Mouse (Mus musculus): ENCODE results near the gene Hist1h3g. TPM values are rescaled to one million over a fixed set of nuclear protein-coding genes. Genes with fewer than 3 reads are reported as not detected.
"Not testable (repeated sequence)": the region's sequence is repeated elsewhere in the genome, so short reads cannot be mapped to it uniquely, and the experiment has no call there.

The Hist1h3g gene
- polyA plus RNA-seq, 1 experiment, result 16.4 TPM

DNA sequence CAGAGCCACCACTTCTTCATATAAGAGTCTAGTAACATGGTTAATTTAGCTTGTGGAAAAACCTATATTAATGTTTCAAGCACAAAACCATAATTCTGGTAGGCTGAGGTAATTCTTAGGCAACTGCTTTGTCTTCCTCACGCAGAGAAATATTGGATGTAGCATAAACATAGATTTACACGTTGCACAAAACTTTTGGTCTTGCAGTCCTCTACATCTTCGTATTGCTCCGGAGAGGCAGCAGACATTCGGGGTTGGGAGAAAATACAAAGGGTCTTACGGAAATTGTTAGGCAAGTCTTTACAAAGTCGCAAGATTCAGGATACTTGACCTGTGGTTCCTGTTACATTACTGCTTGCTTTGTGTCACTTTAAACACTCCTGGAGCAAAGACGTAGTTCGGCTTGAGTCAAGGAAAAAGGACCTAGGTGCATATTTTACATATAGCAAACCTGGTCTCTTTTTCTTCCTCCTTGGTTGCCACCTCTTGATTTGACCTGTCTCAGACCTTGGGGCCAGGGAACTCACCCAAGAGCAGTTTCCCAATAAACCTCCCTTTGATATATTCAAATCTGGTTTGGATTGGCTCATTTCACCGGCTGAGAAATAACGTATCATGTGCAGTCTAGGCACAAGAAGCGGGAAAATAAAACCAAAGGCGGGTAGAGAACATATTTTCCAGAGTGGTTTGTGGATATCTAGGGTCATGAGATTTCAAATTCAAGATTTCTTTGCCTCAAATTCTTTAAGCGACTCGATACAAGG is 672 bp upstream of the Hist1h3g start:
- Histone ChIP-seq H3K36me3 (replicated peaks; ENCODE audit: low read length) (no peaks in the 10 kb centered on the region), H3K27me3 (replicated peaks) (no peaks in the 10 kb centered on the region), H3K4me1 (peaks cover 61% of the 10 kb centered on the region), H3K9me3 (no peaks in the 10 kb centered on the region), H3K4me3 (replicated peaks) (peak overlapping the region; percentile 95)
- TF ChIP-seq FLI1 (IDR thresholded peaks at IDR 0.05; ENCODE audit: low read length) (no peak), GATA1 (IDR thresholded peaks at IDR 0.05; ENCODE audit: borderline replicate concordance, low read length) (no peak)

DNA sequence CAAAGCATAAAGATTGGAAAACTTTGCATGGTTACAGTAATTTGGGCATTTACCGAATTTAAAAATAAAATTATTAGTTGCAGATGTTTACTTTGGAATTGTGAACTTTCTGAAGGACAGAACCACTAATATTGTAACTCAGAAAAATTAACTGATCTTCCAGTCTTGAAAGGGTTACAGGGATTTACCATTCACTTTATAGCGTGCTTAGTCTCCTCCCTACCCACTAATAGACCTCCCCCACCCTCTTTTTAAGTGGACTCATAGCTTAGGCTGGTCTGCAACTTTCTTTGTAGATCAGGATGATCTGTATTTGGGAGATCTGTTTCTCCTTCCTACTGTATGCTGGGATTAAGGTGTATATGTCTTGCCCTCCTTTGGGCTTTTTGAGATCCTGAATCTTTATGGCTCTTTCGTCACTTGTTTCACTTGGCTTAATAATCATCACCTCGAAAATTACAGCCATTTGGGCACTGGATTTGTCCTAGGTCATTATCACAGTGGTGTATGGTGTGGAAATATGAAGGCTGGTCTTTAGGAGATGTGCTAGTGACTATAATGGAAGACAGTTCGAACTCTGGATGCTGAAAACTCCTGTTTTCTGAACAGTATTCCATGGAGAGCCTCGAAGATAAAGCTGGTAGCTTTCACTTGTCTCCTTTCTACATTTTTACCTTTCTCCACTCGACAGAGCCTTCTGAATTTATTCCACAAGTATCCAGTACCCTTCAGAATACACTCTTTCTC is 1.0 kb downstream of the Hist1h3g start:
- no peaks in the 10 kb centered on the region for H3K27me3 ChIP-seq (replicated peaks)
- peak overlapping the region; percentile 87 for H3K4me3 ChIP-seq (replicated peaks)
- TF ChIP-seq GATA1 (IDR thresholded peaks at IDR 0.05; ENCODE audit: borderline replicate concordance, low read length) (no peak), FLI1 (IDR thresholded peaks at IDR 0.05; ENCODE audit: low read length) (no peak)
- H3K9me3 ChIP-seq, result no peaks in the 10 kb centered on the region
- H3K36me3 ChIP-seq (replicated peaks; ENCODE audit: low read length), result no peaks in the 10 kb centered on the region
- H3K4me1 ChIP-seq, result peaks cover 65% of the 10 kb centered on the region

DNA sequence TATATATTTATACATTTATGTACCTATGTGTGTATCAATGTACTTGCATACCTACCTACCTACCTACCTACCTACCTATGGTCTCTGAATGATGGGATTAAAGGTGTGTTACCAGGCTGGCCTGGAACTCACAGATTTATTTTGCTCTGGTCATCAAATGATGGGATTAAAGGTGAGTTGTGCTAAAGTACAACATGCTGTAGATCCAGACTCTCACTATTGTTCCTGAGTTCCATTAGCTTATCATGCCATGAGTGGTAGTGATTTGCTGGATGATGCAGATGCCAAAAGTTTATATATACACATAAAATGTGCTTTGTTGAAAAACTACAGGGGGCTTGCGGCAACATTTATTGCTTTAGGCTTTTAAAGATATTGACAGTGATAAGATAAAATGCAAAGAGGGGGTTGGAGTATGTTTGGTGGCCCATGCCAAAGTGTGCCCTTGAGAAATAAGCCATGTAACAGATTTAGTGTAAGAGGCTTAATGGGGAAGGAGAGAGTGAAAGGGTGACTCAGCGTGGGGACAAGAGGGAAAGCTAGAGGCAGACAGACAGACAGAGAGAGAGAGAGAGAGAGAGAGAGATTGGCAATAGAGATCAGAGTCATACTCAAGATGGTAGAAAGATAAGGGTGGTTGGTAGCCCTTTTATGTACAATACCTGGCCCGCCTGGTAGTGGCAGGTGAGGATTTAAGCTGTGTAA is 1.9 kb downstream of the Hist1h3g start:
- Histone ChIP-seq H3K4me3 (replicated peaks) (peak overlapping the region; percentile 18), H3K9me3 (no peaks in the 10 kb centered on the region), H3K36me3 (replicated peaks; ENCODE audit: low read length) (no peaks in the 10 kb centered on the region), H3K27me3 (replicated peaks) (no peaks in the 10 kb centered on the region), H3K4me1 (peaks cover 64% of the 10 kb centered on the region)
- no peak for TF ChIP-seq GATA1 (IDR thresholded peaks at IDR 0.05; ENCODE audit: borderline replicate concordance, low read length)

DNA sequence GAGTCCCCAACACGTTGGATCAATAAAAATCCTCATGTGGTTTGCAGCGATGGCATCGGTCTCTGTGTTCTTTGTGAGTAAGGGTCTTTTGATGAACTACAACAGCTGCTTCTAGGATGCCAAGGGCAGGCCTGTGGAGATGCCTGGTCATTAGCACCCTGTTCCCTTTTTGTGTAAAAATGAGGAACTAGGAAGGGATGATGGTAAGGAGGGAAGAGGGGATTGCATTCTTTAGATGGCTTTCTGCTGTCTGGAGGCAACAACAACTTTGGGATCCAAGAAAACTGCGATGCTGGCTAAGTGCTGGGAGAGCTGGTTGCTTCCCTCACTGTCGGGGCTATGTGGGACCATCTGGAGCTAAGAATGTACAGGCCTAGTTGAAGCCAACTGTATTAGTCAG is 3.0 kb downstream of the Hist1h3g start:
- no peak for TF ChIP-seq FLI1 (IDR thresholded peaks at IDR 0.05; ENCODE audit: low read length)
- TF ChIP-seq GATA1 (IDR thresholded peaks at IDR 0.05; ENCODE audit: borderline replicate concordance, low read length), result no peak
- peaks cover 53% of the 10 kb centered on the region for H3K4me1 ChIP-seq

DNA sequence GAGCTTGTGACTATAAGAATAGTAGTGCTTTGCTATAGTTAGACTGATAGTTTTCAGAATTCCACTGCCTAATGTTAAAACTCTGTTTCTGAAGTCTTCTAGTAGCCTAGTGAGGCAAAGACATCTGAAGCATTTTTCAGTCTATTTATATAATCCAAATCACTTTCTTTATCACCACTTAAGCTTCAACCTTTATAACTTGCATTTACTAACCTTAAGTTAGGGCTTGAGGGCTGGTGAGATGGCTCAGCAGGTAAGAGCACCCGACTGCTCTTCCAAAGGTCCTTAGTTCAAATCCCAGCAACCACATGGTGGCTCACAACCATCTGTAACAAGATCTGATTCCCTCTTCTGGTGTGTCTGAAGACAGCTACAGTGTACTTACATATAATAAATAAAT is 4.6 kb downstream of the Hist1h3g start:
- not testable (repeated sequence) for H3K4me3 ChIP-seq (replicated peaks); H3K27me3 ChIP-seq (replicated peaks); H3K9me3 ChIP-seq; H3K36me3 ChIP-seq (replicated peaks; ENCODE audit: low read length)
- H3K4me1 ChIP-seq, result peaks cover 44% of the 10 kb centered on the region

More for the DNA sequence above, 3.0 kb downstream of the Hist1h3g start:
- H3K9me3 ChIP-seq, result no peaks in the 10 kb centered on the region
- H3K4me3 ChIP-seq (replicated peaks), result no peak overlapping the region
- H3K27me3 ChIP-seq (replicated peaks), result no peaks in the 10 kb centered on the region
- no peaks in the 10 kb centered on the region for H3K36me3 ChIP-seq (replicated peaks; ENCODE audit: low read length)

DNA sequence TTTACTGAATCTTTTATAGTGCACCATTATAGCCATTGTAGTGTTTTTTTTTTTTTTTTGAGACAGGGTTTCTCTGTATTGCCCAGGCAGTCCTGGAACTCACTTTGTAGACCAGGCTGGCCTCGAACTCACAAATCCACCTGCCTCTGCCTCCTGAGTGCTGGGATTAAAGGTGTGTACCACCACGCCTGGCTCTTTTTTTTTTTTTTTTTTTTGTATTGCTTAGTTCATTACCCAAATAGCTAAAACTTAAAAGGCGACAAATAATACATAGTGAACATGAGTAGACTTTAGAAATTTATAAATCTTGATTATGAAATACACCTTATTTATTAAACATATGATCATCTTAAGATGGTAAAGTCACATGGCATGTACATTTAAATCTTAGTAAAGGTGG is 6.3 kb downstream of the Hist1h3g start:
- TF ChIP-seq FLI1 (IDR thresholded peaks at IDR 0.05; ENCODE audit: low read length), result no peak
- TF ChIP-seq GATA1 (IDR thresholded peaks at IDR 0.05; ENCODE audit: borderline replicate concordance, low read length), result no peak
- no peaks in the 10 kb centered on the region for H3K9me3 ChIP-seq
- H3K4me1 ChIP-seq, result peaks cover 38% of the 10 kb centered on the region
- no peaks in the 10 kb centered on the region for H3K27me3 ChIP-seq (replicated peaks)
- H3K36me3 ChIP-seq (replicated peaks; ENCODE audit: low read length), result no peaks in the 10 kb centered on the region
- no peak overlapping the region for H3K4me3 ChIP-seq (replicated peaks)

DNA sequence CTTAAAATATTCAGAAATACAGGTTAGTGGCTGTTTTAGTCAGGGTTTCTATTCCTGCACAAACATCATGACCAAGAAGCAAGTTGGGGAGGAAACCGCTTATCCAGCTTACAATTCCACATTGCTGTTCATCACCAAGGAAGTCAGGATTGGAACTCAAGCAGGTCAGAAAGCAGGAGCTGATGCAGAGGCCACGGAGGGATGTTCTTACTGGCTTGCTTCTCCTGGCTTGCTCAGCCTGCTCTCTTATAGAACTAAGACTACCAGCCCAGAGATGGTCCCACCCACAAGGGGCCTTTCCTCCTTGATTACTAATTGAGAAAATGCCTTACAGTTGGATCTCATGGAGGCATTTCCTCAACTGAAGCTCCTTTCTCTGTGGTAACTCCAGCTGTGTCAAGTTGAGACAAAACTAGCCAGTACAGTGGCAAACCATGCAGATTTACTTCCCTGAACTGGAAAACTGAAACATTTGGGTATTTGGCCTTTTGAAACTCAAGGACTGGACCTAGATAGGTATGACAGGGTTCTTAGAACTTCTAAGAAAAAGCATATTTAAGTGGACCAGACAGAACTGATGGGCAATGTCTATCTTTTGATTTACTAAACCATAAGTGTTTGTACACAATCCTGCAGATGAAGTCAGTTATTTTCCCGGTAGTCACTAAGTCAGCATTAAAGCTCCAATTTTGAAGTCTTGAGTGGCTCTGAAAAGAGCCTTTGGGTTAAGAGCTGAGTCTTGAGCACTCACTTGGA is 7.2 kb downstream of the Hist1h3g start:
- H3K4me1 ChIP-seq, result peaks cover 33% of the 10 kb centered on the region
- not testable (repeated sequence) for H3K36me3 ChIP-seq (replicated peaks; ENCODE audit: low read length); H3K27me3 ChIP-seq (replicated peaks); H3K9me3 ChIP-seq
- peak overlapping the region; percentile 89 for H3K4me3 ChIP-seq (replicated peaks)

DNA sequence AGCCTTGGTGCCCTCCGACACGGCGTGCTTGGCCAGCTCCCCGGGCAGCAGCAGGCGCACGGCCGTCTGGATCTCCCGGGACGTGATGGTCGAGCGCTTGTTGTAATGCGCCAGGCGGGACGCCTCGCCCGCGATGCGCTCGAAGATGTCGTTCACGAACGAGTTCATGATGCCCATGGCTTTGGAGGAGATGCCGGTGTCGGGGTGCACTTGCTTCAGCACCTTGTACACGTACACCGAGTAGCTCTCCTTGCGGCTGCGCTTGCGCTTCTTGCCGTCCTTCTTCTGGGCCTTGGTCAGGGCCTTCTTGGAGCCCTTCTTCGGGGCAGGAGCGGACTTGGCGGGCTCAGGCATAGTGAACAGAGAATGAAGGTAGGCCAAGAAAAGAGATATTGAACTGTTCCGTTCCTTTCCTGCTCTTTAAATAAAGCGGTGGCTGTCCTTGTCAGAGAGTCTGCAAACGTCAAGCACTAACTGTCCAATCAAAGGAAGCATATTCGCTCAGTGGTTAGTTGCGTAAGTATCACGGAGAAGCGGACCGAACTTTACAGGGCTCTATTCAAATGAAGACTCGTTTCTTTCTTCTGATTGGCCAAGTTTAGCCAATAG is 7.9 kb downstream of the Hist1h3g start, which contains the start of gene Hist1h2bh:
Gene Hist1h2bh (minus strand): TSS at position 394 of the 609 bp plus-strand sequence.
- Histone ChIP-seq H3K4me3 (replicated peaks) (peak within 1 kb of the TSS; percentile 89), H3K4me1 (peaks cover 29% of the 10 kb centered on the region; the same call in 1 of the 2 replicates)
- not testable (repeated sequence) for H3K27me3 ChIP-seq (replicated peaks); H3K9me3 ChIP-seq; H3K36me3 ChIP-seq (replicated peaks; ENCODE audit: low read length)

DNA sequence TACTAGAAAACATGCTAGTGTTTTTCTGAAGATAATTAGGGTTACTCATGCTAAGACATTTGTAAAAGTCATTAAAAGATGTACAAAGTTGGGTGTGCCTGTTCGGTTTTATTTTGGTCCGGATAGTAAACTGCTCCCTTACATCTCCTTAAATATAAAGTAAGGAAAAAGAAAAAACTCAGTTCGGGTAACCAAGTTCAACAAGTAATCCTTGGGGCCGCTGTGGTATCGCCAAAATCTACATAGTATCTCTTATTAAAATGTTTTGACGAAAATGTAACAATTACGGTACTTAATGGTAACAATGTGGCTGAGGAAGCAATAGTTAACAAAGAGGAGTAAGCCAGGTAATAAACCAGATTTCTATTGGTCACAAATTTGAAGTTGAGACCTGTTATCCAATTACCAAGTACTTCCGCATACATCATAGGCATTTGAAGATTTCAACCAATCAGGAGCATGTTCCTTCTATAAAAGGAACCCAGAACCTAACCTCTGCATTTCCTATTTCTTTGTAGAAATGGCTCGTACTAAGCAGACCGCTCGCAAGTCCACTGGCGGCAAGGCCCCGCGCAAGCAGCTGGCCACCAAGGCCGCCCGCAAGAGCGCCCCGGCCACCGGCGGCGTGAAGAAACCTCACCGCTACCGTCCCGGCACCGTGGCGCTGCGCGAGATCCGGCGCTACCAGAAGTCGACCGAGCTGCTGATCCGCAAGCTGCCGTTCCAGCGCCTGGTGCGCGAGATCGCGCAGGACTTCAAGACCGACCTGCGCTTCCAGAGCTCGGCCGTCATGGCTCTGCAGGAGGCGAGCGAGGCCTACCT is 9.0 kb downstream of the Hist1h3g start, which contains the start of gene Hist1h3f:
Gene Hist1h3f (plus strand): TSS at position 88 of the 822 bp plus-strand sequence.
- TF ChIP-seq FLI1 (IDR thresholded peaks at IDR 0.05; ENCODE audit: low read length) (no peak), GATA1 (IDR thresholded peaks at IDR 0.05; ENCODE audit: borderline replicate concordance, low read length) (no peak)
- Histone ChIP-seq H3K4me3 (replicated peaks) (peak within 1 kb of the TSS; percentile 89), H3K36me3 (replicated peaks; ENCODE audit: low read length) (no peaks in the 10 kb centered on the region), H3K9me3 (no peaks in the 10 kb centered on the region), H3K27me3 (replicated peaks) (no peaks in the 10 kb centered on the region), H3K4me1 (peaks cover 22% of the 10 kb centered on the region; the same call in 1 of the 2 replicates)

DNA sequence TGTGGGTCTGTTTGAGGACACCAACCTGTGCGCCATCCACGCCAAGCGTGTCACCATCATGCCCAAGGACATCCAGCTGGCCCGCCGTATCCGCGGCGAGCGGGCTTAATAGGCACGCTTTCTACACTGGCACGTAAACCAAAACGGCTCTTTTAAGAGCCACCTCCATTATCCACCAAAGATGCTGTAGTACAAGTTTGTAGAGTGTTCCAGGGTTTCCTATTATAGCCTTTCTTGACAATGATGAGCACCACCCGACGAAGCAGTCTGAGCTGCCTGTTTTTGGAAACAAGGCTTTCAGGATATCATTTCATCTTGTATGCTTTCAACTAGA is 9.5 kb downstream of the Hist1h3g start:
- H3K9me3 ChIP-seq; H3K36me3 ChIP-seq (replicated peaks; ENCODE audit: low read length); H3K27me3 ChIP-seq (replicated peaks): not testable (repeated sequence)
- peak overlapping the region; percentile 75 for H3K4me3 ChIP-seq (replicated peaks)
- H3K4me1 ChIP-seq, result peaks cover 24% of the 10 kb centered on the region; the same call in 1 of the 2 replicates

Data from megakaryocyte, embryonic 14.5 days (primary cell).